Mouse (Mus musculus) mesoderm, embryonic 11.5 days (tissue): ENCODE data around the gene Gm20503.

ENCODE experiments used
- DNase-seq: peaks from one replicate; pipeline ENCODE4 v3.0.0-alpha.2; 2012; ENCODE audit warnings: low read depth, low spot score

The Gm20503 gene

DNA sequence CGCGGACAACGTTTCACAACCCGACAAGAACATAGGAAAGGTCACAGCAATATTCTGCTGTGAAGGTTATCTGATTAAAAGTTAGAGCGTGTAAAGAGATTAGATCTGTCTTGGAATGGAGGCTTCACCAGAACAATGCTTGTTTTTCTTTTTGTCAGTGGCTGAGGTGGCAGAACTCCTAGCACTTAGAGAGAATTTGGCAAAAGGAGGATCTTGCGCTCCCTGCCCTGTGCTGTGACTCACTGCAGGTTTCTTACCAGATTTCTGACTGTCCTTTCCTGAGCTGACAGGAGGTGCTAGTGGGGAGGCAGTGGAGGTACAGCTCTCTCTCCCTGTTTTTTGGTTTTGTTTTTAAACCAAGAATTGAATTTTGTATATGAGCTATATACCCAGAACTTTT lies 4.0 kb downstream of the Gm20503 start:
- DNase-seq: no peak

DNA sequence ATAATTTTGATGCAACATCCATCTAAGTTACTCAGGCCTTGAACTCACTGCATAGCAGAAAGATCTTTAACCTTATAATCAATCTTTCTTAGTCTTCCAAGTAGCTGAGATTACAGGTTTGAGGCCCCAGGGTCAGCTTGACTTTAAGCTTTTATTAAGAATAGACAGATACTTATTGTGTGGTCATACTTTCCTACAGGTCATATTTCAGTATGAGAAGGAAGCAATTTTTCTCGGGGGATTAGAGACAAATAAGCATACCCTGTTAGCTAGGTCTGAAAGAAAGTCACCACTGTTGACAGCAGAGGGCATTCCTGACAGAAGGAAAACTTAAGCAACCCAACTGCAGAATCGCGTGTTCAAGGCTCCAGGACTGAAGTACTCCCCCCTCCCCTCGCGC lies 5.0 kb downstream of the Gm20503 start:
- DNase-seq: no peak

DNA sequence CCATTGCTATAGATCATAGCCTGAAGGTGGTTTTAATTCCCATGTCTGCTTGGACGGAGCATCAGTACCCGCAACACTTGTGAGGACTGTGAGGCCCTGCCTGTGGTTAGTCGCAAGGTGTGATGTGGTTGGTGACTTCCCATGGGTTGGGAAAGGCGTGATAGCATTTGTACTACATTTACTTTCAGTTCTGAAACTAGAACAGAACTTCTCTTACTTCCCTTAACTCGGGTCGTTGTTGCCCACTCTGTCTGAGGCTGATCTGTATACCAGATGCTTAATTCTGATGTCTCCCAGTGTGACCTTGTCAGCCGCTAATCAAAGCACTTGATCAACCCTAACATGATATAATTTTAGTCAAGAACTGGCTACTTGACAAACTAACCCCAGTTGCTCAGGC lies 6.2 kb downstream of the Gm20503 start:
- no peak for DNase-seq

DNA sequence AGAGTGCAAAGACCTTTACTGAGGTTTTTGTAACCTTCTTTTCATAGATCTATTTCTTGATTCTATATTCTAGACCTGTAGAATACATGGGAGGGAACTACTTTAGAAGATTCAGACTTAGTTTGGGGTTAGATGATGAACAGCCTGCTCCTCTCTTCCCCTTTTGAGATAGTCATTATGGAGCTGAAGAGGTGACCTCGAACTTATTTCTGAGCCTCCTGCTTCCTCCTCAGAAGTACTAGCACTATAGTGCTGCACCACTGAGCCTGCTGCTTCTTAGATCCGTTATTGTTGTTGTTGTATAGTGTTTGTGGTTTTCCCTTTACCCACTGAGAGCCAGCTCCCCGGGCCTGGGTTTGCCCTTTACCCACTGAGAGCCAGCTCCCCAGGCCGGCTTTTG lies 6.7 kb downstream of the Gm20503 start:
- DNase-seq: no peak

DNA sequence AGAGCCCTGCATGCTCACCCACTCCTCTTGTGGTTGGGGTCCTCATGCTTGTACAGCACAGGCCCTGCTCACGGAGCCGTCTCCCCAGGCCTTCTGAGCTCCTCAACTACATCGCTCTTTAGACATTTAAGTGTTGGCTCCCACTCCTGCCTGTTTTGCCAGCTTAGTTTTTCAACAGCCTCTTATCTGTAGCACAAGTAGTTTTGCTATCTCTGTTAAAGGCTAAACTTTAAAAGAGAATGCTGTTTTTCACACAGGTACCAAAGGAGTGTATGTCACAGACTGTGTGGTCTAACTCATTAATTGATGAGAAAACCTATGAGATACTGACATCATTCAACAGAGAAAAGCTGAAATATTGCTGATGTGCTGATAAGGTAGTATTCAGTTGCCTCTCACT lies 8.4 kb downstream of the Gm20503 start:
- no peak for DNase-seq

DNA sequence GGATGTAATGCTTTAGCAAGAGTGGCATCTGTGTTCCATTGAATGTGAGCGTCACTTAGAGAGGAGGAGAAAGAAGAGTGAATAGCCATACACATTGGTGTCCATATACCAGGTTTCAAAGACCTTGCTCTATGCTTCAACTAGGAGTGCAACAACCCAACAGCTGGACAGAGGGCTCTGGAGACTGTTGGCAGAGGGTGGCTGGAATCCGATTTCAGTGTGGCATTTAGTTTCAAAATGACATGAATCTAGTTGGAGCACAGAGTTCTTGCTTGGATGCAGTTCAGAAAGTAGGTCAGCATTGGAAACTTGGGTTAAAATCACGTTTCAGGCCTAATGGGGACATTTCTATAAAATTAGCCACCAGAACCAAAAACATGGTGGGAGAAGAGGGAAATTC lies 12.2 kb downstream of the Gm20503 start:
- DNase-seq: no peak

DNA sequence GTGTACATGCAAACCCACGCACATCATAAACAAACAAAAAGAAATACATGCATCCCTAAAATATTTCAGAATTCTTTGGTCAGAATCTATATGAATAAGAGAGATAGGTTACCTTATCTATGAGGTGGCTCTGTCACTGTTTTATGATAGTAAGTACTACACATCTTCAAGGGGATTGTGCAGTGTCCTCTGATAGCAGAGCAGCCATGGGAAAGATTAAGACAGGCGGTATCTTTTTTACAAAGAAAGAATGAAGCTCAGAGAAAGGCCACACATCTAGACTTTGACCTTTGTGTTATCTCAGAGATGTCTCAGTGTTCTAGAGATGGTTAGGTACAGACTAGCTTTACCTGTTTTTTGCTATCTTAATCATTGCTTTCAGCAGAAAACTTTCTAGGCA lies 13.9 kb downstream of the Gm20503 start:
- DNase-seq: no peak

DNA sequence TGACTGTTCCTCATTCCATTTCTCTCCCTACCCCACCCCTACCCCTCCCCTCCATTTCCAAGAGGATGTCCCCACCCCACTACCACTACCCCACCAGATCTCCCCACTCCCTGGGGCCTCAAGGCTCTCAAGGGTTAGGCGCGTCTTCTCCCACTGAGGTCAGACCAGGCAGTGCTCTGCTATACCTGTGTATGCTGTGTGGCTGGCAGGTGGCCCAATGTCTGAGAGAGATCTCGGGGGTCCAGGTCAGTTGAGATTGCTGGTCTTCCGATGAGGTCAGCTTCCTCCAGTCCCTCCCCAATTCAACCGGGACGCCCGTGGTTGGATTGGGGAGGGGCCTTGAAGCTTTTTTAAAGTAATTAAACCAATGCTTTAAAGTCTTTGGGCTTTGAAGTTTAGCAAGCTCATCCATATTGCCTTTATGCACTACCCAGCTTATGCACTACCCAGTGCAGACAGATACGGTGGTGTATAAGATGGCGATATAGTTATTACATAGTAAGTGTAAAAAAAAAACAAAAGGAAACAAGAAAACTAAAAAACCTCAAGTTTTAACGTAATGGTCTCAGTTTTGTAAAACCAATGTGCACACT lies 31.4 kb downstream of the Gm20503 start:
- DNase-seq: no peak

DNA sequence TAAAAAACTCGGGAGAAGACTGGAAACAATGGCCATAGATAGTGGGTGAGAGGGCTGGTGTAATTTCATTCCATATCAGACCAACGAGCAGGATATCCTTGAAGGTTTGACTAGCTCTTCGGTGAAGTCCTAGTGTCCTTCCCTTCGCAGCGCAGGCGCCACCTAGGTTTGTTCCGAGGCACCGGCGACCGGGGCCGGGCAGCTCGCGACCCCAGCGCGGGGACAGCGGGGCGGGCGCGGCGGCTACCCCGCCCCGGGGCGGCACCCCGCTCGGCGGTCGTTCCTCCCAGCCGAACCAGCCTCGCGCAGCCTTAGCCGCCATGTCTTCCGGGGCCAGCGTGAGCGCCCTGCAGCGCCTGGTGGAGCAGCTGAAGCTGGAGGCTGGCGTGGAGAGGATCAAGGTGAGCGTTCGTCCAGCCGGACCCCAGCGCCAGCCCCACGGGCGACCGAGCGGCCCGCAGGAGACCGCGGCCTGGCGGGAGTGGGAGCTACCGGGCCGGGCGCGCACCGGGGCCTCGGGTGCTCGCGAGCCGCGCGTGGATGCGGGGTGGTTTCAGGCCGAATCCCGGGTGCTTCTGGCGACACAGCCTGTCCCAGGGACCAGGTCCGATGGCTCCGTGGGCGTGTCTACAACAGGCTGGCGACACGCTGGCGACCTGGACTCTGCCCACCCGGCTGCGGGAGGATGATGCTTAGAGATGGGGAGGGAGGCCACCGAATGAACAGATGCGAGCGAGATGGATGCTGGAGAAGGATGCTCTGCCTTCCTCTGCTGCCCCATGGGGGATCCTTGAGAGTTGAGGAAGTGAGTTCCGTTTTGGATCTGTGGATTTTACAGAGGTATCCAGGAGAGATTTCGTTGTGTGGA lies 32.1 kb downstream of the Gm20503 start, which contains the start of gene Gng10:
Gene Gng10, plus strand, starts transcription at position 171 of the 868 bp plus-strand sequence.
- DNase-seq: peak; percentile 54

DNA sequence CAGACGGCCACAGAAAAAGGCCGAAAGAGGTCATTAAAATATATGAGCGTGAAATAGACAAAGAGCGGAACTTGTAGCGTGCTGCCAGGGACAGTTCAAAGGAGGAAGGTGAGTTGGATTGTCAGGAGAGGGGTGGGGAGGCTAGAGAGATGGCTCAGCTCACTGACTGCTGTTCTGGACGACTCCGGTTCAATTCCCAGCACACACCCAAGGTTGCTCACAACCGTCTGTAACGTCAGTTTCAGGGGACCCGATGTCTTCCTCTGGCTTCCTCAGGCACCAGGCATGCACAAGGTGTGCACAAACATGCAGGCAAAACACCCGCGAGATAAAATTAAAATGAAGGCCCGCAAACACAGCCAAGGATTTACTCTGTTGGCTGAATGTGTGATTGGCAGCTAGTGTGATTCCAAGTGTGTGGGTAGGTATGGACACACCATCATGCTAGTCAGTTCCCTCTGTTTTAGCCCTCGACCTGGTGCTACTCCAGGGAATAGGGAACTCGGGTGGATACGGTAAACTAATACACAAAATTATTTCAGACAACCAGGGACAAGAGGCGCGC lies 32.9 kb downstream of the Gm20503 start:
- DNase-seq: no peak

DNA sequence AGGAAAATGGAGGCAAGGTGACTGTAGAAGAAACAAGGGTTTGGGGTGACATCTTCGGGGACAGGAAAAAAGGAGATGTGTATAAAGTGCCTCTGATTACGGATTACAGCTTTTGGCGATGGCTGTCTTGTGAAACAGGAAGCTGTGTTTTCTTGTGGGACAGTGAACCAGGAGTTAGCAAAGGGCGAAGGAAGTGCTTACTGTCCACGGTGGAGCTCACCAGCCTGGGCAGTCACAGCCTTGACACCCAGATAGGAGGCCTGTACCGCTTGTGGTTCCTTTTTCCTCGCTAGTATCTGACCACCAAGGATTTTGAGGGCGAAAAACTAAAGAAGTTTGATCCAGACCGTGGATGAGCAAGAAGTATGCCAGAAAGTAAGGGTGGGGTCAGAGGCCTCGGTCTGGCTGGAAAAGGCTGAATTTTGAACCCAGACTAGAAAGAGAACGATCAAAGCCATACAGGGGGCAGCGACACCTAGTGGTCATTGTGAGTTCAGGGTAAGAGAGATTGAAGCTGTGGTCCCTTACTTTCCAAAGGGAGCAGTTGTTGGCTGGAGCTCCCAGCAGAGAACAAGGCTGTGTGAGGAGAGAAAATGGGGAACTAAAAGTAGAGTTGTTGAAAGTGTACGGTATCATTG lies 33.6 kb downstream of the Gm20503 start:
- DNase-seq: peak; percentile 82

DNA sequence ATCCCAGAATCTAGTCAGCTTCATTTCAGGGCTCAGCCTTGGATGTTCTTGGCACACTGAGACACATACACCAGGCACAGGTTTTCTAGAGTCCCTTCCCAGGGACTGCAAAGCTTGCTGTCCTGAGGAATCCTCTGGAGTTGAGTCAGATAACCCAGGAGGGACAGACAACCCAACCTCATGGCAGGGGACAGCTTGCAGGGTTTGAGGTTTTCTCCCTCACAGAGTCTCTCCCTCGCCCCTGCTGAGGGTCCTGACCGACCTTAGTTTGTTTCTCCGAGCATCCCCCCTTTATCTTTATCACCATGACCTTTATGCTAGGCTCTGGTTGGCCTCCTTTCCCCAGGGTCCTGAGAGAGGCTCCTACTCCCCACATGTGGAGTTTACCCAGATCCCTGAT lies 34.5 kb downstream of the Gm20503 start:
- DNase-seq: no peak

DNA sequence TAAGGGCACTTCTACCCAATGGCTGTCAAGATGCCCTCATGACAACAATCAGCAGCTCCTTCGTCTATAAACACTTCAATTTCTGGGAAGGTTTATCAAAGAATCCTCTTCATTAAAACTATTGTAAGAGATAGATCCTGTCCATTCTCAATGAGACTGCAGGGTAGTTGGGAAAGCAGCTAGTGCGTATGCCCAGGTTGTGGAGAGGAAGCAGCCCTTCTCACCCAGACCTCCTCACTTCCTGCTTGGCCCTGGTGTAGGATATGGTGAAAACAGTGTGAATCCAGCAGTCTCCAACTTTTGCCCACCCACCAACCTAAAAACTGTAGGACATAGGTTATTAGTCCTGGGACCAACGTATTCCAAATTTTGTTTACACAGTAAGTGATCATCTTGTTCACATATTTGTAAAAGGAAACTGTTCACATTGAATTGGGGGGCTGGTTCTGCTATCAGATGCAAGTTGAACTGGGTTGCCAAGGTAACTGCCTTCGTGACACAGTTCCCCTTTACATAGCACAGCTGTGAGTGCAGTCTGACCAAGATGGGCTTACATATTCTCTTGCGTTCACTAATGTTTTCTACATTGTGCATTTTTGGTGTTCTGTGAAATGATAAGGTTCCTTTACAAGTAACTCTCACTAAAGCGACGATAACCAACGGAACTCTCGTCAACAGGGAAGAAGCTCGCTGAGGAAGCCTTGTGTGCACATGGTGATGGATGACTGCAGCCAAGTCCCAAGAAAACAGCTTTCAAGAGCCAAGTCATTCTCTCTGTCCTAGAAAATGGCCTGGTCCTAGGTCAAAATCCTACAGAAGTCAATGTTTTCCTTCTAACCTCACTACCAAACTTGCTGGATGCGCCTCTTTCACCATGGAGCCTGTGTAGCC lies 37.6 kb downstream of the Gm20503 start:
- no peak for DNase-seq

DNA sequence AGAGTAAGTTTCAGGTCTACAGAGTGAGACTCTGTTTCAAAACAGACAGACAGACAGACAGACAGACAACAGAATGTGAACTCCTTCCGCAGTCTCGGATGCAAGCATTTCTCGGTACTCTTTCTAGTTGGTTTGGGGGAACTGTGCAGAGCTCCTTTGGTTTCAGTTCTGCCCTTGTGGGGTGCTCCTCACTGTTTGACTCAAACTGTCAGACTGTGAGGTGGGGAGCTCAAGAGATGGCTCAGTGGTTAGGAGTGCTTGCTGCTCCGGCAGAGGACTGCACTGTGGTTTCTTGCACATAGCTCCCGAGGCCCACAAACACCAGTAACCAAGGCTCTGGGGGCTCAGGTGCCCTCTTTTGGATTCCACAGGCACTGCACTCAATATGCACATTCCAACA lies 40.1 kb downstream of the Gm20503 start:
- DNase-seq: no peak

DNA sequence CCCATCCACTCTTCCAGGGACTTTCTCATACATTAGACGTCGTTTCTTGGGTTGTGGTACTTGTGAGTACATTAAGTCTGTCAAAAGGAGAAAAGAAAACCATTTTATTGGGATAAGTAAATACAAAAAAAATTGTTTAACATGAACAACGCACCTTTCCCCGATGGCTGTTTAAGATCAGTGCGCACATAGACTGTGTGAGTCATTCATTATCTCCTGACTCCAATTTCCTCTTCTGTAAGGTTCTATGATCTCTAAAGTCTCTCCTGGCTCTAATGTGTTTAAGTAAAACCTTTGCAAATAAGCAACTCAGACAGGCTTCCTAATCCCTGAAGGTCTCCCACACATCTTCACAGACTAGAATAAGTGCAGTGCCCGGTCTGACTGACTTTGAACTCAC lies 40.9 kb downstream of the Gm20503 start:
- no peak for DNase-seq

DNA sequence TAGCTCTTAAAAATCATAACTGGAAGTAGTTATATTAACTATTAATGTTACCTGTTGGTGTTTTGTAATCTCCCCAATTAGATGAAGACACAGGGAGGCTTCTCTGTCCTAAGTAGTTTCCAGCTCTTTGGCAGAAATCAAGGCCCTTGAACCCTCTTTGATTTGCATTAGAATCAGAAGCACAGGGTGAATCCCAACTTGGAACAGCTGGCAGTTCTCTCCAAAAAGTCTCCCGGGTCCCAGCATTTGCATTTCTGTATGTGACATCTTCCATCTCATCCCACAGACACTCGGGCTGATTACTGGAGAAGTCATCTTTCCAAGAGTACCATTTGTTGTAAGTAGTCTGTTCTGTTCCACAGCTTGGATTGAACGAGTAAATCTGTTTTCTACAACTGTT lies 44.2 kb downstream of the Gm20503 start:
- no peak for DNase-seq

DNA sequence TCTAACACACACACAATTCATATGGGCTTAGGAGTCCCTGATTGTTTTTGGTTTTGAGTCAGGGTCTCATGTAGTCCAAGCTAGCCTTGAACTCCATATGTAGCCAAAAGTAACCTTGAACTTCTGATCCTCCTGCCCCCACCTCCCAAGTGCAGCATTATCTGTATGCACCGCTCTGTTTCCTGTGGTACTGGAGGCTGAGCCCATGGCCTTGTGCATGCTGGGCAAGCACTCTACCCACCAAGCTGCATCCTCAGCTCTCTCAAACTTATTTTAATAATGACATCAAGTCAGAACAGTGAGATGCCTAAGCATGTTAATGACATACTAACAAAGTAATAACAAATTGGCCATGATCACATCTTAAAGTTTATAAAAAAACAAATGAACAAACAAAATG lies 48.1 kb downstream of the Gm20503 start:
- no peak for DNase-seq

DNA sequence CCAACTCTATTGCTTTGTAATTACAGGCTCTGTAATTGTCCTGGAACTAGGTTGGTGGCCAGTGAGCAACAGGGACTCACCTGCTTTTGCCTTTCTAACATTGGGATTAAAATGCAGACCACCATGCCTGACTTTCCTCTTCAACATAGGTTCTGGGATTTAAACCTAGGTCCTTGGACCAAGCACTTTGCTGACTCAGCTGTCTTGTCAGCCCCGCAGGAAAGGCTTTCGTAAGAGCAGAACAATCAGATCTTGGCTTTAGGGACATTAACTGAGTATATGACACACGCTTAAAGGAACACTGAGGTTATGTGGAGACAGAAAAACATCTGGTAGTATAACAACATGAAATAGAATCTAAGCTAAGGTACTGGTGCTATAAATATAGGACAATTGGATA lies 54.9 kb downstream of the Gm20503 start:
- DNase-seq: no peak

DNA sequence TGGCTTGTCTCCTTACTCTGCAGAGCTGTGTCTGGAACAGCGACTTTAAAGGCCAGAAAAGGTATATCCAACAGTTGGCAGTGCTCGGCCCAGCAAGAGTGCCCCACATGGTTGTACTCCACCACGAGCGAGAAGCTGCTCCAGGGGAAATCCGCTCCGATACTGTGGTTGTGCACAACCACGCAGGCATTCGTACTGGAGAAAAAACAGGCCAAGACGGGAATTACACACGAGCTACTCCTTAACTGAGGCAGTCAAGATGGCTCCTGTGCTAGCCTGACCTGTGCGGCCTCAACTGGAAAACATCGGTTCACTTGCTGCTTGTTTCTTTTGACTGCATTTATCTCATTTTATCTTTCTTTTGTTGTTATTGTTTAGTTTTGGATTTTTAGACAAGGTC lies 59.5 kb downstream of the Gm20503 start:
- no peak for DNase-seq

DNA sequence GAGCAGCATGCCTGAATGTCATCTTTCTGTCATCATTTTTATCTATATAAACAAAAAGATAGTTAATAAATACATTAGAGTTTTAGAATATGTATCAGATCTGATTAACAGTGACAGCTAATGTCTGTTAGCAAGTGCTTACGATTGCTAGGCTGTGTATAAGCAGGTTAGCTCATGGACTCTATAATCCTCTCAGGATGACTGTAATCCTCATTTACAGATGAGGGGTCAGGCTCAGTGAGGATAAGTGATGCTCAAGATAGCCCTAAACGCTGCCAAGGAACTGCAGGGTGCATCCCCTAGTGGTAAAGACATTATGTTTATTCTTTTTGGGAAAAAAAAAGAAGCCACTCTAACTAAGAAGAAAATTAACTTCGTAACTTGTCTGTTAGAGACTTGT lies 66.3 kb downstream of the Gm20503 start:
- DNase-seq: no peak

DNA sequence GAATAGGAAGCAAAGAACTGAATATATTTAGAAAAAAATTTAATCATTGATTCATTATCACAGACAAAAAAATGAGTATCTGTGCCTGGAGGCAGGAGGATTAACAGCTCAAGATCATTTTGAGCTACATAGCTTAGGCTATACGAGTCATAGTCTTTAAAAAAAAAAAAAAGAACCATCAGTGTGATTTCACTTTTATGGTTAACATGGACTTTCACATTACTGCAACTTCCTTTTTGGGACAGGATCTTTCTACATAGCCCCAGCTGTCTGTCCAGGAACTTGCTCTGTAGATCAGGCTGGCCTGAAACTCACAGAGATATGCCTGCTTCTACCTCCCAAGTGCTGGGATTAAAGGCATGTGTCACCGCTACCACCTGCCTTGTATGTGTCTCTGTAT lies 80.4 kb downstream of the Gm20503 start:
- DNase-seq: no peak

DNA sequence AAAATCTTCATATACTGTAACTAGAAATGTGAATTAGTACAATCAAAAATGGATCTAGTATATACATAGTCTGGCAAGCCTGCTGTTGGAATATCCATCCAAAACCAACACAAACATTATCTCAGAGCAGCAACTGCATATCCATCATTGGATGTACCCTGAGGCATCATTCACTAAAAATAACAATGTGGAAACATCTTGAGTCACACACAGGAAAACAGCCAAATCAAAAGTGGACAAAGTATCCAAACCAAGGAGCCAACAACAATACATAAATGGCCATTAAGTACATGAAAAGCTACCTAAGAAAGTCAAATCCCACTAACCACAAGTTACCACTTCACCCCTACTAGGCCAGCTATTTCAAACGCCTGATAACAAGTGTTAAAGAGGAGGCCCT lies 86.4 kb downstream of the Gm20503 start:
- DNase-seq: no peak
